Mouse (Mus musculus): Measurements from ENCODE around the gene Gm5788. TPM values are rescaled to one million over a fixed set of nuclear protein-coding genes. Genes with fewer than 3 reads are reported as not detected.
"Not testable (repeated sequence)": the region's sequence is repeated elsewhere in the genome, so short reads cannot be mapped to it uniquely, and the experiment has no call there.

Gm5788 gene
- polyA plus RNA-seq, 1 experiment from 2014 or later, result not detected

- H3K36me3 ChIP-seq (ENCODE audit: control insufficient read depth, insufficient read depth, low read length); H3K4me2 ChIP-seq (ENCODE audit: low read depth, low read length); H3K9ac ChIP-seq (ENCODE audit: low read length); H3K4me3 ChIP-seq (ENCODE audit: low read length); H3K4me1 ChIP-seq (replicated peaks; ENCODE audit: control insufficient read depth, insufficient read depth, low read length); H3K9me3 ChIP-seq (ENCODE audit: control insufficient read depth, low read length); H3K27me3 ChIP-seq (ENCODE audit: control insufficient read depth, insufficient read depth, low read depth, low read length); H3K27ac ChIP-seq (ENCODE audit: low read length); ATAC-seq (ENCODE audit: low read depth): not testable (repeated sequence)
- WGBS, result 48% methylated on average over 2 of the region's 2 CpGs
Measured at GRCm38 (mm10) chr12:87488683-87489082, 5.8 kb upstream of the Gm5788 start.

GRCm38 (mm10) chr12:87514016-87514415 lies 19.5 kb downstream of the Gm5788 start, which contains the start of gene Gm8300:
Gene Gm8300, plus strand, starts transcription at chr12:87514316.
- H3K4me3 ChIP-seq (ENCODE audit: low read length); H3K9ac ChIP-seq (ENCODE audit: low read length); H3K9me3 ChIP-seq (ENCODE audit: control insufficient read depth, low read length); H3K27ac ChIP-seq (ENCODE audit: low read length); H3K27me3 ChIP-seq (ENCODE audit: control insufficient read depth, insufficient read depth, low read depth, low read length); H3K4me1 ChIP-seq (replicated peaks; ENCODE audit: control insufficient read depth, insufficient read depth, low read length); H3K4me2 ChIP-seq (ENCODE audit: low read depth, low read length); ATAC-seq (ENCODE audit: low read depth); H3K36me3 ChIP-seq (ENCODE audit: control insufficient read depth, insufficient read depth, low read length): not testable (repeated sequence)
- 80% methylated on average over 4 of the region's 4 CpGs for whole genome bisulfite sequencing

- ATAC-seq (ENCODE audit: low read depth); H3K9me3 ChIP-seq (ENCODE audit: control insufficient read depth, low read length); H3K27ac ChIP-seq (ENCODE audit: low read length); H3K36me3 ChIP-seq (ENCODE audit: control insufficient read depth, insufficient read depth, low read length); H3K4me1 ChIP-seq (replicated peaks; ENCODE audit: control insufficient read depth, insufficient read depth, low read length); H3K9ac ChIP-seq (ENCODE audit: low read length); H3K4me2 ChIP-seq (ENCODE audit: low read depth, low read length); H3K4me3 ChIP-seq (ENCODE audit: low read length); H3K27me3 ChIP-seq (ENCODE audit: control insufficient read depth, insufficient read depth, low read depth, low read length): not testable (repeated sequence)
- WGBS, result 62% methylated on average over 3 of the region's 3 CpGs
Measured at GRCm38 (mm10) chr12:87519616-87520015, 25.1 kb downstream of the Gm5788 start.

GRCm38 (mm10) chr12:87543927-87544326 lies 49.4 kb downstream of the Gm5788 start:
- 82% methylated on average over 3 of the region's 3 CpGs for WGBS
- Histone ChIP-seq H3K4me2 (ENCODE audit: low read depth, low read length) (no peak overlapping the region), H3K9me3 (ENCODE audit: control insufficient read depth, low read length) (no peaks in the 10 kb centered on the region), H3K4me1 (replicated peaks; ENCODE audit: control insufficient read depth, insufficient read depth, low read length) (no peaks in the 10 kb centered on the region), H3K27ac (ENCODE audit: low read length) (no peak overlapping the region), H3K4me3 (ENCODE audit: low read length) (no peak overlapping the region), H3K9ac (ENCODE audit: low read length) (no peak overlapping the region), H3K27me3 (ENCODE audit: control insufficient read depth, insufficient read depth, low read depth, low read length) (no peaks in the 10 kb centered on the region), H3K36me3 (ENCODE audit: control insufficient read depth, insufficient read depth, low read length) (no peaks in the 10 kb centered on the region)
- no peak for ATAC-seq (ENCODE audit: low read depth)

Other genes starting within 250 kb of the Gm5788 start
- gene Vipas39, start 228.5 kb upstream of the Gm5788 start, polyA plus RNA-seq (2015; fragmentation: Nextera tagmentation; extraction: Ambion mirVana), result 40.8 and 41.7 TPM in 2 replicates
- gene Ahsa1, start 228.2 kb upstream of the Gm5788 start, polyA plus RNA-seq (2015; fragmentation: Nextera tagmentation; extraction: Ambion mirVana), result 202 and 207 TPM in 2 replicates
- gene Ism2, start 195.0 kb upstream of the Gm5788 start, polyA plus RNA-seq (2015; fragmentation: Nextera tagmentation; extraction: Ambion mirVana), result 0.92 and 1.0 TPM in 2 replicates
- 97.4 and 108 TPM in 2 replicates for gene Sptlc2, start 106.4 kb upstream of the Gm5788 start, polyA plus RNA-seq (2015; fragmentation: Nextera tagmentation; extraction: Ambion mirVana)
- 283 and 303 TPM in 2 replicates for gene Slirp, start 50.8 kb upstream of the Gm5788 start, polyA plus RNA-seq (2015; fragmentation: Nextera tagmentation; extraction: Ambion mirVana)
- 50.1 and 52.3 TPM in 2 replicates for gene Alkbh1, start 50.7 kb upstream of the Gm5788 start, polyA plus RNA-seq (2015; fragmentation: Nextera tagmentation; extraction: Ambion mirVana)
- gene Snw1, start 22.4 kb upstream of the Gm5788 start, polyA plus RNA-seq (2015; fragmentation: Nextera tagmentation; extraction: Ambion mirVana), result 115 and 120 TPM in 2 replicates
- gene Gm8300, start 19.6 kb downstream of the Gm5788 start, polyA plus RNA-seq (2015; fragmentation: Nextera tagmentation; extraction: Ambion mirVana), result not detected in 2 replicates
- not detected in 2 replicates for gene Oog1, start 108.0 kb downstream of the Gm5788 start, polyA plus RNA-seq (2015; fragmentation: Nextera tagmentation; extraction: Ambion mirVana)
- not detected in 2 replicates for gene Gm4027, start 124.1 kb downstream of the Gm5788 start, polyA plus RNA-seq (2015; fragmentation: Nextera tagmentation; extraction: Ambion mirVana)
- not detected in 2 replicates for gene Gm16381, start 149.9 kb downstream of the Gm5788 start, polyA plus RNA-seq (2015; fragmentation: Nextera tagmentation; extraction: Ambion mirVana)